Mouse (Mus musculus) cerebellum, adult 18-20 months (tissue): ENCODE results near the gene Olfr1368.
"Not testable (repeated sequence)": the region's sequence is repeated elsewhere in the genome, so short reads cannot be mapped to it uniquely, and the experiment has no call there.

Experiments used
- DNase-seq, 2 experiments: peaks; one replicate each; pipeline ENCODE4 v3.0.0; 2021

Gene Olfr1368

DNA sequence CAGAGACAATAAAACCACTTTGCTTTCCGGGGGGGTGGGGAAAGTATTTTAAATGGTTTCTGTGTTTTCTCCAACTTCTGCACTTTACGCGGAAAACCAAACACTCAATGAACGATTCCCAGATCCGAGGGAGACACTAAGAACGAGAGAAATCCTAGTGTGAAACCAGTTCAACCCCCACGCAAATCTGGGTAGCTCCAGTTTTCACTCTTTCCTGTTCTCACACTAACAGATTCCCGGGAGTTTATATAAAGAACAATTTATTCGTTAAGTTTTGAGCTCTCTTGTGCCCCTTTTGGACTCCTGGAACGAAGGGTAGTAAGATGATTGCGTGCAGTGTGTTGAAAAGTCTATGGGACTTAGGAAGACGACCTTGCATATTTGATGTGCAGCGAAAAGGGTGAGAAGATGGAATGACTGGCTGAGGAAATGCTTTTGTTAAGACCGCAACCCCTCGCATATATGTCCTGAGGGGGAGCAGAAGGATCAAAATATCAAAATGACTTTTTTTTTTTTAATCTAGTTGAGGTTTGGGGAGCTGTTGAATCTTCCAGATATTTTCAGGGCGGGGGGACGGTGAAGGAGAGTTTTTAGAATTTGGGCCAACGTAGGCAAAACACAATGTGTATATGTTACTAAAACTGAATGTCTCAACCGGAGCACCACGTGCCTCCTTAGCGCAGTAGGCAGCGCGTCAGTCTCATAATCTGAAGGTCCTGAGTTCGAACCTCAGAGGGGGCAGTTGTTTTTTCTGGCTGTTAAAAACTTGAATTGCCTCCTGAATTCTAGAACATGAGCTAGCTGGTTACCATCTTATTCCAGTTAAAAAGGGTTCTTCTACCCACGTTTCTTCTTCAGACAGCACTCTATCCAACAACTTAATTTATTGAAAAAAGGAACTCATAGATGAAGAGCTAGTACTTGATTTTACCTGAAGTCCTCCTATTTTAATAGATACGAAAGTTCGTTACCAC is 21.6 kb upstream of the Olfr1368 start:
- DNase-seq = peak; percentile 69 to 82

DNA sequence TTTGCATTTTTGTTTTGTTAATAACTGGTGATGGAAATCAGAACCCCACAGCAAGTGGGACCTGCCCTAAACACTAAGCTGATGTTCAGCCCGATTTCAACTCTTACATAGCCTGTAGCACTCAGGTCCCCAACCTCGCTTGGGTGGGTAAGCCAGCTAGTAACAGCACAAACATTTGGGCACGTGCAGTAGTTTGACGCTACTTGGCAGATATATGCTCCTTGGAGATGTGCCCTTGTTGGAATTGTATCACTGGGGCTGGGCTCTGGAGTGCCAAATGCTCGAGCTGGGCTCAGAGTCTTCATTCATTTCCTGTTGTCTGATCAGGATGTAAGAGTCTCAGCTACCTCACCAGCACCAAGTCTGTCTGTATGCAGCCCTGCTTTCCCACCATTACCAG is 16.9 kb upstream of the Olfr1368 start:
- no peak for DNase-seq

DNA sequence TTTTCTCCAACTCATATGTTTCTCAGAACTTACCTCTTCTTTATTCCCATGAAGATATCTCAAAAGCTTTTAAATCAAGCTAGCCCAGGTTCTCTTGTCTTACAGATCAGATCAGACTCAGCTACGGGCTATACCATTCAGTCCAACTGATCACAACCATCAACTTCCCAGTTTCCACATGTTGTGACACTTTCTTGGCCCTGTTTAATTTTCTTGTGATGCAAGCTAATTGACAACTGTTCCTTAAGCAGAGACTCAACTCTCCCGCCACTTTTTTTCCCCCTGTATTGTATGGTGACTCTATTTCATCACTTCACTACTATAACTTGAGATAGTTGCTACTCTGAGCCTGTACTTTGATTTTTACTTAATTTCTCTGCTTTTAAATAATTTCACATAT is 15.9 kb upstream of the Olfr1368 start:
- no peak for DNase-seq

DNA sequence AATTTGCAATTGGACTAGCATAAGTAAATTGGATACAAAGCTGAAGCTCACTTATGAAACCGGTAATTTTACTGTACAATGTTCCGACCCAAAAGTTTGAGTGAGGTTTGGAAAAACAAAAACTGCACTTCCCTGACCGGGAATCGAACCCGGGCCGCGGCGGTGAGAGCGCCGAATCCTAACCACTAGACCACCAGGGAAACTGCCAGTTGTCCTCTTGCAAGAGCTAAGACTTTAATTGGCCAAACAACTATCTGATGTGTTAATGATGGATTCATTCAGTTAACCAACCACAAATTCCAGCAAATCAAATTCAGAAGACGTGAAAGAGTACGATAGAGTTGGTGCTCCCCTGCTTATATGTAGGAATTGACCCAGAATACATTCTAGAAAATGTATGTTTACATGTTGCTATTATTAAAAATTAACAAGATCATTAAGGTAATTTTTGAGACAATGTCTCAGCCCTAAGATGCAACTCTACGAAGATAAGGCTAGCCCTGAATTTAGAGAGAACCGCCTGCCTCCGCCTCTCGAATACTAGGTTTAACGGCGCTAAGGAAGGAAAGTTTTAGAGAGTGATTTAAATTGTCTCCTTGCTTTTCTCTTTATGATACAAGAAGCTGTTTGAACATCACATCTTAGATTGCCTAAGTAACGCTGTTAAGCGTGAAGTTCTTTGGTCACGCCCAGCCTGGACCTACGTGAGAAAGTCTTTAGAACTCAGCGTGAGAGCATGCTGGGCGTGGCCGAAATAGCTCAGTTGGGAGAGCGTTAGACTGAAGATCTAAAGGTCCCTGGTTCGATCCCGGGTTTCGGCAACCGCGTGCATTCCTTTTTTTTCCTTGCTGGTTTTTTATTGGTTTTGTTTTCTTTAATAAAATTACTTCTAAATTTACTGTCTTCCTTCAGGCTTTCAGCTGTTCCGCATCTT is 15.3 kb upstream of the Olfr1368 start:
- peak; percentile 82 to 92 for DNase-seq

DNA sequence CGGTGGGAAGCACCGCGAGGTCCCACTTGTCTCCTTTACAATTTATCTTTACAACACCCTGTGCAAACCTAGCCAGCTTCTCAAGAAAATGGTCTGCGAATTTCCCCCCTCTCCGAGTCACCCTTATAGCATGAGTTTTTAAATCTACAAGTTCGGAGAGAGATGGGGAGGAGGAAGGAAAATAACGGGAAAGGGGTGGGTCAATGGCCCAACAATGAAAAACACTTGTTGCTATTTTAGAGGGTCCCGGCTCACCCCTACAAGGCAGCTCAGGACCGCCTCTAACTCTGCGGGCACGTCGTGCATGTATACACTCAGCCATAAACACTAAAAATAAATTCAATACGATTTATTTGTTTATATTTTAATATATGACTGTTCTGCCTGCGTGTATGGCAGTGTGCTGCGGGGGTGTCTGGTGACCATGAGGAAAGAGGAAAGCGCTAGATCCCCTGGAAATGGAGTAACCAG is 14.4 kb upstream of the Olfr1368 start:
- DNase-seq = peak in 1 of 2 experiments; percentile 24

DNA sequence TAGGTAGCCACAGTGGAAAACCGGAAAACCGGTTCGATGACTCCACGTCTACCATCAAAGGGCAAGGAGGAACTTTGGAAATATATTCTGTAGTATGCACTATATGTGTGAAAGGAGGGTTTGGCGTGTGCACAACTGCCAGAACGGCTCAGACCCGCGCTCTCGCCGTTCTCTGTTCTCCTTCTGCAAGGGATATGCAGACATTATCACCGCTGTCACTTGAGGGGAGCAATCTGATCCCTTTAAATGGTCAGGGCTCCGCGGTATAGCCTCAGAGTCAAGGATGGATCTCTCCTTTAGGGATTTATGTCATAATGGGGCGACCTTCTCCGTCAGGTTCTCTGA is 13.8 kb upstream of the Olfr1368 start:
- DNase-seq = peak in 1 of 2 experiments; percentile 39

DNA sequence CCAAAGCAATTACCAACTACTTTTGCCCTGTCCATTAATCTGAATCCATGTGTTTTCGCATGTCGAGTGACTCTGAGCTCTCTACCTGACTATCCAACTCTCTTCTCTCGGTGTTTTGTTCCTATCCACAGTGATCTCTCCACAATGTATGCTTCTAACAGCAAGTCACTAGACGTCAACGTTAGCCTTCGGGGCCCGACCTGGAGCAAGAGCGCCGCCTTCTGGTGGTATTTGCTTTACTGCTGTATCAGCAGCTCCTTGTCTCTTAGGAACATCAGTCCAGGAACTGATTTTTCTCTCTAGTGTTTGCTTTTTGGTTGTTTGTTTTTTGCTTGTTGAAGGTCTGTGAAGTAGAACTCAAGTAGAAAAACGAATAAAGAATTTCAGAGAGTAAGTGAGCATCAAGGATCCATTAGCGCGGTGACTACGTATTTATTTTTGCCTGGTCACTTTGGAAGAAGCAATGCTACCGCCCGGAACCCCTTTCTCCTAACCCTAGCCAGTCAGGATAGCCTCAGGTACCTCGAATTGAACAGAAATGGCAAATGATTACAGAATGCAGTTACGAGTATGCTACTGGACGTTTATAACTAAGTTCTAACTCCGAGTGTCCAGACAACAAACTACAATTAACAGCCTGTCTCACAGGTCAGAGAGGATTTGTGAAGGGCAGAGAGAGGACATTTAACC is 13.3 kb upstream of the Olfr1368 start:
- DNase-seq = peak; percentile 89 to 91

DNA sequence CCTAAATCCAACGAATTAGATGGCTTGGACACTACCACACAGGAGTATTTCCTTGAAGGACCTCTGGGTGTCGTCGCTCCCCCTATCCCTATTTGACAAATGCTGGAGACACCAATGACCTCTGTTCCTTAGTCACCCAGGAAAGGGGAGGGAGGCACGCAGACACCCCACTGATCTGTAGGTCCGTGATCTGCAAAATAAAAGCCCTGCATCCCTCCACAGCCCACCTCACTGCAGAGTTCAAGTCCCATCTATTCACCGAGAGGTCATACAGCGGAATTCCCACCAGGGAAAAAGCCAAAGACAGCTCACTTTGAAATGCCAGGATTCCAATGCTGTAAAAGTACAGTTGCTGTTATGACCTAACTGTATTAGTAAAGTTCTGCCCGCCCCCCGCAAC is 12.4 kb upstream of the Olfr1368 start:
- no peak for DNase-seq

DNA sequence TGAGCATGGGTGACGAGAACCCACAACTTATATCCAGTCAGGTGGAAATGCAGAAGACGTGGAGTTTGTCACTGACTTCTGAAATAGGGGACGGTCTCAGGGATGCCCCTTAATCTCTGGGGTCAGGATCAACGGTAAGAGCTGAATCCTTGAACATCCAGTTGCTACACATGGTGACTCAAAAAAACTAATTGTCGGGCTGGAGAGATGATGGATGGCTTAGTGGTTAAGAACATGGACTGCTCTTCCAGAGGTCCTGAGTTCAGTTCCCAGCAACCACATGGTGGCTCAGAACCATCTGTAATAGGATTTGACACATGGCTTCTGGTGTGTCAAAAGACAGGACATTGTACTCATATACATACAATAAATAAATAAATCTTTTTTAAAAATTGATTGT is 10.2 kb upstream of the Olfr1368 start:
- no peak for DNase-seq

DNA sequence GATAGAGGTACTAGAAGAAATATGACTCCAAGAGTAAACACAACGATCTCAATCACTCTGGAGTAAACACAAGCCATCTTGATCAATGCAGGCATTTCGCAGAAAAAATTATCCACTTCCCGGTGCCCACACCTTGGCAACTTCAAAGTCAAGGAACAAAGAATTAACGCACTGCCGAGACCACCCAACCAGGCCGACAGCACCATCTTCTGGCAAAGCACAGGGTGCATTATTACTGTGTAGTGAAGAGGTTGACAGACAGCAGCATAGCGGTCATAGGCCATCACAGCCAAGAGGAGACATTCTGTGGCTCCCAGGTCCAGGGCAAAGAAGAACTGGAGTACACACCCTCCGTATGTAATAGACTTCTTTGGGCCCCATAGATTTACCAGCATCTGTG is 3.2 kb downstream of the Olfr1368 start:
- no peak for DNase-seq

DNA sequence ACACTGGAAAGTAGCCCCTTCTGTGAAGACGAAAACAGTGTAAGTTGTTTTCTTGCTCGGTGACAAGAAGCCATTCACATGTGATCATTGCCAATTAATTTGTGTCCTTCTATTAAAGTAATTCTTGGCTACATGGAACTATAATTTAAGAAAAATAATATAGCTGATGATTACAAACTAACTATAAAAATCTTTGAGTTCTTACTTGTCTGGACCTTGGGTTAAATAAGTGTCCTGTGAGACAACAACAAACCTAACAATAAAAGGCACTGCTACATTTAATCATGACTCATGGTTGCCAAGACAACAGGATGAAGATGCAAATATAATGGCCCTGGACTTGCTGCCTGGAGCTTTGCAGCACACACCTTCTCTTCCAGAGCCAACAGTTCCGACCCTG is 16.3 kb downstream of the Olfr1368 start, which contains the start of gene Olfr263:
Gene Olfr263 (plus strand): TSS at position 301 of the 400 bp plus-strand sequence.
- DNase-seq = not testable (repeated sequence)

DNA sequence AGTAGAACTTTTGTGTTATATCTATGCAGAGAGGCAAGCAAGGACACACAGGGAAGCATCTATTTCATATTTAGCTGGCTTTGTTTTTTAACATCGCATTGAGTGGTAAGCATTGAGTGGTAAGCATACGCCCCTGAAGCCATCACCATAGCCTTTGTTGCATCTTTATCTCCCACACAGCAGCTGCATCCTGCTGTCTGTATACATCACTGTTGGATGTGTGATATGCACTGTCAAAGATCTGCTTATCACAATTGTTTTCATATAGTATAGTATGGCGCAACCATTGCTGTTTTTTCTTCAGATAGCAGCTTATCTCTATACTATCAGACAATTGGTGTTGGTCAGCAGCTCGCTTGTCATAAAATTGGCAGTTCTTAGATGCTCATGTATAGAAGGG is 31.5 kb downstream of the Olfr1368 start:
- DNase-seq = no peak

DNA sequence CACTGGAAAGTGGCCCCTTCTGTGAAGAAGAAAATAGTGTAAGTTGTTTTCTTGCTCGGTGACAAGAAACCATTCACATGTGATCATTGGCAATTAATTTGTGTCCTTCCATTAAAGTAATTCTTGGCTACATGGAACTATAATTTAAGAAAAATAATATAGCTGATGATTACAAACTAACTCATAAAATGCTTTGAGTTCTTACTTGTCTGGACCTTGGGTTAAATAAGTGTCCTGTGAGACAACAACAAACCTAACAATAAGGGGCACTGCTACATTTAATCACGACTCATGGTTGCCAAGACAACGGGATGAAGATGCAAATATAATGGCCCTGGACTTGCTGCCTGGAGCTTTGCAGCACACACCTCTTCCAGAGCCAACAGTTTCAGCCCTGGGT is 34.5 kb downstream of the Olfr1368 start, which contains the start of gene Olfr1369-ps1:
Gene Olfr1369-ps1 (plus strand): TSS at position 301 of the 400 bp plus-strand sequence.
- DNase-seq = not testable (repeated sequence)

DNA sequence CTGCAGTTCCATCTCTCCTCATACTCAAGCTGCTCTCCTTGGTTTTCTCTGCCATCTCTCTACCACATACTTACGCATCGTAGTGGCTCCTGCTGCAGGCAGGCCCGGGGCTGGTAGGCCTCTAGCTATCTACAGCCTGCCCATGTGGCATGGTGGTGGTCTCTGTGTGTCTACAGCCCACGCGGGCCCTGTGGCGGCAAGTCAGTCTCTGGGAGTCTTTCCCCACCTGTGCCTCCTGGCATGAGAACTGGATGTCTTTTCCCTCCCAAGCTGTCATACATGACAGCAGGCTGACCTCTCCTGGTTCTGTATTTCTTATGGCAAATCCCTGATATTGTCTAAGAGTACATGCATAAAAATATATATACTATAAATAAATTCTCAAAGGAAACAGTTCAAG is 35.2 kb downstream of the Olfr1368 start:
- DNase-seq = no peak

DNA sequence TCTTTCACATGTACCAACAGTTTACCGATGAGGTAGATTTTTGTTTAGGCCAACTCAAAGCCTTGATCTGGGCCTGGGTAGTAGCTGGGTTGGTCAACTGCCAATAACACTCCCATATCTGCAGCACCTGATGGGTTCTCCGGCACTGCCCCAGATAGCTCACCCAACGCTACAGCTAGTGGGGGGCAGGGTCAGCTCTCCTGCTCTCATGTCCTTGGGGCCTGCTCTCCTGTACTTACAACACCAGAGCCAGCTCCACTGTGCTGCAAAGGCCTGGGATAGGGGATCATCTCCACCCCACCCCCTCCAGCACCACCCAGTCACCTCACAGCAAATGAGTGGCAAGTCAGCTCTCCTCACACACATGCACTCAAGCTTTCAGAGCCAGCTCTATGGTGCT is 35.9 kb downstream of the Olfr1368 start:
- no peak for DNase-seq
